Mouse (Mus musculus): ENCODE data around the gene Arid3c.

DNA sequence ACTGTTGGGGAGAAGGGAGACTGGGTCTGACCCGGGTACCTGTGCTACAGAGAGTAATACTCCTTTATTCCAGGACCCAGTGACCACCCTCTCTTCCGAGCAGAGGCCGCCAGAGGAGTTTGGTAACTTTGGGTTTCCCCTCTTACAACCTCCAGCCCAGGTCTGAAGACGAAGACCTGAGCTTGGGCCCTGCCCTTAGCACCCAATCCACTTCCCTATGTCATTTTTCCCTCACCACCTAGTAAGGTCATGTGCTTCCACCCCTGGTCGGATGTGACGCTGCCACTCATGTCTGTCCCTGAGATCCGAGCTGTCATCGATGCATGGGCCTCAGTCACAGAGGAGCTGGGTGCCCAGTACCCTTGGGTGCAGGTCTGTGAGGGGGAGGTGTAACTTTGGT lies 25.5 kb upstream of the Arid3c start:
- TF ChIP-seq GATA1 (IDR thresholded peaks at IDR 0.05; ENCODE audit: borderline replicate concordance, low read length) (no peak), FLI1 (IDR thresholded peaks at IDR 0.05; ENCODE audit: low read length) (no peak)
